Mouse (Mus musculus) MN1 (cell line): Measurements from ENCODE around the gene Ube2j1.
"Not testable (repeated sequence)": the region's sequence is repeated elsewhere in the genome, so short reads cannot be mapped to it uniquely, and the experiment has no call there.

ENCODE experiments used
- DNase-seq: peaks from one replicate; pipeline ENCODE4 v3.0.0-alpha.2; 2016; ENCODE audit warnings: low spot score

The Ube2j1 gene

GRCm38 (mm10) chr4:33031195-33031960, at the start of gene Ube2j1:
TSS of gene Ube2j1 (plus strand) at chr4:33031416.
- peak; percentile 92 for DNase-seq

- DNase-seq: no peak
Measured at GRCm38 (mm10) chr4:32981617-32982016, 49.6 kb upstream of the Ube2j1 start.

GRCm38 (mm10) chr4:32982041-32982715, 49.0 kb upstream of the Ube2j1 start:
- no peak for DNase-seq

- peak; percentile 48 for DNase-seq
Measured at GRCm38 (mm10) chr4:32982716-32983175, 48.5 kb upstream of the Ube2j1 start, which contains the start of gene Rragd. TSS of gene Rragd (plus strand) at chr4:32983037.

- peak; percentile 64 for DNase-seq
Measured at GRCm38 (mm10) chr4:32983176-32984155, 47.8 kb upstream of the Ube2j1 start.

- peak; percentile 17 for DNase-seq
Measured at GRCm38 (mm10) chr4:32984242-32984641, 47.0 kb upstream of the Ube2j1 start.

DNA sequence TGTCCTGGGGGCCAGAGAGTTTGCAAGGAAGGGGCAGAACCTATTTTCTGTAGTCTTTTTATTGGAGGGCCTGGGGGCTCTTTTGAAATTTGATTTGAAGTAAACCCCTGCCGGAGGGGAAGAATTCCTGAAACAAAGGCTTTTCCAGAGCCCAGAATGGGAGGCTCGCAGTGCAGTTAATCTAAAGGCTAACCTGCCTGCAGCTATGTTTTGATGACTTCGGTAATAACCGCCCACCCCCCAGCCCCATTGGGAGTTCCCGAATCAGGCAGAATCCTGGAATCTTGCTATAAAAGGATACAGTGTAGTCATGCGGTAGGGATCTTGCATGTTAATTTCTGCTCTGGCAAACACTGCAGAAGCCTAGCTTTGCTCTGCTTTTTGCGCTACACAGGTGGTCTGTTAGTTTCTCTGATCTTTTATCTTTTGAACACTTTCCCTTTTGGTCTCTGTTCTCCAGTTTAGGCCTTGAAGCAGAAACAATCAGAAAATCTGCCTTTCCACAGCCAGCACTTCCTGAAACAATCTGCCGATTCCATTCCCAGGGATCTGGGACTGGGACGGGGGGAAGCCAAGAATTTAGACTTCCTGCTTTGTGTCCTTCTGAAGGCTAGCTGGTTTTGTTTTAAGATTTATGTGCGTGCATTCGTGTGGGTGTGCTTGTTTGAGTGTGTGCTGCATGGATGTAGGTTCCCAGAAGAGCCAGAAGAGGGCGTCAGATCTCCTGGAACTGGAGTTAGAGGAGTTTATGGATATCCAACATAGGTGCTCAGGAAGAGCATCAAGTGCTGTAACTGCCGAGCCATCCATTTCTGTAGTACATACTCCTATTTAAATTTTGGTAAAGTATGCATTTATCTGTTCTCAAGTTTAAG, 46.2 kb upstream of the Ube2j1 start:
- DNase-seq: peak; percentile 37

DNA sequence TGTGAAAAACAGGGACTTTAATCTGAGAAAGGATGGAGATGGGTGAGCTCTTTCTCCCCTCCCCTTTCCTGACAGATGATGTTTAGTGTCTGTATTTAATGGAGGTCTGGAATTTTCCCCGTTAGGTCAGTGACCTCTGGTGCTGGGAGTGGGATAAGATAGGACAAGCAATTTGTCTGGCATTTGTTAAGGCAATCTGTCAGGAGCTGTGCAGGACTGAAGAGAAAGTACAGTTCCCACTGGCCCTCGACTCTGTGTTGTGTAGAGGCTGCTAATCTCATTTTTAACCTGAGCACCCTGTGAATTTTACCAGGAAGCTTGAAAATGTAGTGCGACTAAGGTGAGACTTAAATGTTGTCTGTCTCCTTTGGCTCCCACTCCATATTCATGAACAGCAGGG, 45.5 kb upstream of the Ube2j1 start:
- peak; percentile 60 for DNase-seq

- no peak for DNase-seq
Measured at GRCm38 (mm10) chr4:32987006-32987405, 44.2 kb upstream of the Ube2j1 start.

- DNase-seq: no peak
Measured at GRCm38 (mm10) chr4:32989346-32989745, 41.9 kb upstream of the Ube2j1 start.

GRCm38 (mm10) chr4:32994168-32994567, 37.0 kb upstream of the Ube2j1 start:
- no peak for DNase-seq

GRCm38 (mm10) chr4:32996083-32996482, 35.1 kb upstream of the Ube2j1 start:
- no peak for DNase-seq

DNA sequence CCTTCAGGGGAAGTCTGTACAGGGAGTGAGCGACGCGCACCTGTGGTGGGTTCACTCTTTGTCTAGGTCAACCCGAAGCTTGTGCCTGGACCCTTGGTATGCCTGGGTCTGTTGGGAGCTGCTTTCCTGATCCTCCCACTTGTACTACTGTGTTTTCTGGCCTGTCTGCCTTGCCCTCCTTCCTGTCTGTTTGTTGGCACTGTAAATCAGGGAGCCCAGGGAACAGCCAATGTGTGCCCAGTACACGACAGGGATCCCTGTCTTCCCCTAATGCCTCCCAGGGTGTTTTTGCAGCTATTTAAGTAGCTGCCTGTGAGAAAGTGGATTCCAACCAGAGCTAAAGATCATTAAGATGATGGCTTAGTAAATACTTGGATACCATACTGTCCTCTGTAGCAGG, 33.6 kb upstream of the Ube2j1 start:
- no peak for DNase-seq

DNA sequence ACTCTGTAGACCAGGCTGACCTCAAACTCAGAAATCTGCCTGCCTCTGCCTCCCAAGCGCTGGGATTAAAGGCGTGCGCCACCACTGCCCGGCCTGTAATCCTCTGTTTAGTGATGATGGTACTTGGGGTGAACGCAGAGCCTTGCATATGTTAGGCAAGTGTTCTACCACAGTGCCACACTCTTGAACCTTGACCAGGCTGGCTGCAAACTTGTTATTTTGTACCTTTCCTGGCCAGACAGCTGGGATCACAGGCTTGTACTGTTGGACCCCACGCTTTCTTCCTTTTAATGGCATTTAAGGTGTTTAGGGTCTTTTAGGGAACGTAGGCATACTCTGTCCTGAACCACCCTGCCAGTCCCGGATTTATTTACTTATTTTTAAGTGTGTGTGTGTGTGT, 32.2 kb upstream of the Ube2j1 start:
- DNase-seq: no peak

DNA sequence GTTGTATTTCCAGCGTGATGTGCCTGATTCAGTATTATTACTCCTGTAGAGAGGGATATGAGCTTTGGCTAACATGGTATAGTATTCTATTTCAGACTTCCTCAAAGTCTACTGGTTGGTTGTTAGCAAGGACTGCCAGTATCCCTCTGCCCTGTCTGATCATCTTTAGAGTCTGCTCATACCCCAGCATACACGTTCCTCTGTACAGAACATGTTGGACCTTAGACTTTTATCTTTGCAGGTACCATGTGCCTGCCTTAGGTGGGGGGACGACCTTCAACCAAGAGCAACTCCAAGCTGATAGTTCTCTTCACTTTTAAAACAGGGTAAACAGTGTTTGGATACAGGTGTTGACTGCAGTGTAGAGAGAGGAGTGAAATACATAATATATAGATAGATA, 29.1 kb upstream of the Ube2j1 start:
- DNase-seq: no peak

DNA sequence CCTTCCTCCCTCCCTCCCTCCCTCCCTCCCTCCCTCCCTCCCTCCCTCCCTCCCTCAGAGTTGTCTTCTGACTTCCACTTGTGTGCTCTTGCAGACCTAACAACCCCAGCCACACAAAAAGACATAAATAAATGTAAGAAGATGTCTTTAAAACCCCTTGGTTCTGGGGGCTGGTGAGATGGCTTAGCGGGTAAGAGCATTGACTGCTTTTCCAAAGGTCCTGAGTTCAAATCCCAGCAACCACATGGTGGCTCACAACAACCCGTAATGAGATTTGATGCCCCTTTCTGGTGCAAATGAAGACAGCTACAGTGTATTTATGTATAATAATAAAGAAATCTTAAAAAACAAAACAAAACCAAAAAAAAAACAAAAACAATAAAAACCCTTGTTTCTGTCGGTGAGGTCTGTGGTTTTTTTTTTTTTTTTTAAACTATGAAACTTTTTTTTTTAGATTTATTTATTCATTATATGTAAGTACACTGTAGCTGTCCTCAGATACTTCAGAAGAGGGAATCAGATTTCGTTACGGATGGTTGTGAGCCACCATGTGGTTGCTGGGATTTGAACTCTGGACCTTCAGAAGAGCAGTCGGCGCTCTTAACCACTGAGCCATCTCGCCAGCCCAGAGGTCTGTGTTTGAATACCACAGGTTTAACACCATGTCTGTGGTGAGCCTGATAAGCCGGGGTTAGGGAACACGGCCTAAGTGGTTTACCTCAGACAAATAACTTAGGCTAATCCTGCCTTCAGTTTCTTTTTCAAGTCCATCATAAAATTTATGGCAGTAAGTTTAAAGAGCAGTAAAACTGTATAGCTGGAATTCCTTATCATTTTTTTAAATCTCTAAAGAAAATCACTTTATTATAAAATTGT, 25.4 kb upstream of the Ube2j1 start:
- DNase-seq: not testable (repeated sequence)

GRCm38 (mm10) chr4:33006844-33007243, 24.4 kb upstream of the Ube2j1 start:
- DNase-seq: no peak

- DNase-seq: no peak
Measured at GRCm38 (mm10) chr4:33007443-33008217, 23.6 kb upstream of the Ube2j1 start.

GRCm38 (mm10) chr4:33010078-33010477, 21.1 kb upstream of the Ube2j1 start:
- DNase-seq: no peak
